Mouse (Mus musculus) CD4-positive, CD25-positive, alpha-beta regulatory T cell, adult 4 months (primary cell): ENCODE results near the gene Ramp2. TPM values are rescaled to one million over a fixed set of nuclear protein-coding genes. Genes with fewer than 3 reads are reported as not detected.

Source experiments
- ATAC-seq: one replicate; pipeline ENCODE4 v1.8.0; 2017
- polyA plus RNA-seq, 2 experiments: library from polyadenylated mRNA; unstranded; fragments of 100-300 nt; shearing (Covaris generic); gene quantifications; one replicate each; pipeline ENCODE4 v1.2.1; 2017

The Ramp2 gene
- polyA plus RNA-seq = not detected

GRCm38 (mm10) chr11:101245855-101246701 lies at the start of gene Ramp2:
TSS of gene Ramp2 (plus strand) at chr11:101246028.
- no peak for ATAC-seq

DNA sequence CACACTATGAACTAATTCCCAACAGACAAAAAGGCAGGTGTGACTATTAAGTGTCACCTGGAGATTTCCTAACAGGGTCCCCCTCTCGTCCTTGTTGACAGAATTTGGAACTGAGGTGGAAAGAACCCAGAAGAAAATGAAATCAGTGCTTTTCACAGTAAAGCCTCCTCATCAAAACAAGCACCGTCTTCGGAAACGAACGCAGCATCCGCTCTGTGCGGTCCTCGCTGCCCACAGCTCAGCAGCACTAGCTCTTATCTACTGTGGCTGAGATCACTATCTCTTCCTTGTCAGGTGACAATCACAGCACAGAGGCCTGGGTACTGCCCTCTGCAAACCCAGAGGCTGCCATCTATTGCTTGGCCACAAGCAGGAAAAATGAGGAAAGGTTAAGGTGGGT lies 49.7 kb upstream of the Ramp2 start:
- peak; percentile 29 for ATAC-seq

DNA sequence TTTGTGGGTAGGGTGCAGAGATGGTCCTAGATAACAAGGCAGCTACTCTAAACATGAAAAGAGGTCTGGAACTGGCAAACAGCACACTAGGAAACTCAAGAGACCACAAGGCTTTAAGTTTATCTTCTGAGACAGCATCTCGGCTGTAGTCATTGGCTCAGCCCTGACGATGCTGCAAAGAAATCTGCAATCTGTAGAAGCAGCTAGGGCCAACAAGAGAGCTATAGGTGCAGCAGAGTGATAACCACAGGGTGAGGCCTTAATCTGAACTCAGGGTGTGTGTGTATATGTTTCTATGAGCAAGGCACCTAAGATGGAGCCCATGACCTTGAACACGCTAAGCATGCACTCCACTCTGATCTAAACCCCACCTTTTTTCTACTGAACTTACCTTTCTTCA lies 46.3 kb upstream of the Ramp2 start:
- ATAC-seq = no peak

DNA sequence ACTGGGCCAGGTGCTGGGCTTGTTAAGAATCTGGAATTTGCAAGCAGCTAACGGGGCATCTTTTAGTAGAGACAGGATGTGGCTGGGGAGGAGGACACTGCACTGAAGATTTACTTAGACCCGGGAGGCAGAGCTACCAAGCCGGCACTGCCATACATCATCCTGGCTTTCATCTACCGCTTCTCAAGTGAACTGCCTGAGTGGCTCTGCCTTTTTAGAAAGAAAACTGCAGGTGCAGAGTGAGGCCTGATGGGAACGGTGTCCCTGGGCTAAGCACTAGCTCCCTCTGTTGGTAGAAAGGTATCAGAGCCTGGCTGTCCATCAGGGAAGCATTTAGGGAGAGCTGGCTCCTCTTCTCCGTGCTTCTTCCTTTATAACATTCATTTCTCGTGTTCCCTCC lies 44.8 kb upstream of the Ramp2 start:
- ATAC-seq = no peak

- peak; percentile 82 for ATAC-seq
Observed at GRCm38 (mm10) chr11:101211970-101212369, 33.9 kb upstream of the Ramp2 start.

DNA sequence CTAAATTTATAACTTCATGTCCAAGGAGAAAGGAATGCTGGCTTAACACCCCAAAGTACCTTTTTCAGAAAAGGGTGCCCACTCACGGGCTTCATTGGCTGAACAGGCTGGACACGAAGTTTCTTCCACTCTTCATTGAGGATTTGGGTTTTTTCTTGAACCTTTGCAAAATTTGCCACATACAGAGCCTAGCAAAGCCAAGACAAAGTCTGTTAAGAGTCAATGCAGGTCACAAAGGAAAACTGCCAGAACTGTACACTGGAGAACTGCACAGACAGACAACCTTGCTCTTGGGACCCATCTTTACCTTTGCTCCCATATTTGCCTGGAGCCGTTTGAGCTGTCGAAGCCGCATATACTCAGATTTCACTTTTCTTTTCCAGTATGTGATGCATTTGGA lies 28.9 kb upstream of the Ramp2 start:
- no peak for ATAC-seq

DNA sequence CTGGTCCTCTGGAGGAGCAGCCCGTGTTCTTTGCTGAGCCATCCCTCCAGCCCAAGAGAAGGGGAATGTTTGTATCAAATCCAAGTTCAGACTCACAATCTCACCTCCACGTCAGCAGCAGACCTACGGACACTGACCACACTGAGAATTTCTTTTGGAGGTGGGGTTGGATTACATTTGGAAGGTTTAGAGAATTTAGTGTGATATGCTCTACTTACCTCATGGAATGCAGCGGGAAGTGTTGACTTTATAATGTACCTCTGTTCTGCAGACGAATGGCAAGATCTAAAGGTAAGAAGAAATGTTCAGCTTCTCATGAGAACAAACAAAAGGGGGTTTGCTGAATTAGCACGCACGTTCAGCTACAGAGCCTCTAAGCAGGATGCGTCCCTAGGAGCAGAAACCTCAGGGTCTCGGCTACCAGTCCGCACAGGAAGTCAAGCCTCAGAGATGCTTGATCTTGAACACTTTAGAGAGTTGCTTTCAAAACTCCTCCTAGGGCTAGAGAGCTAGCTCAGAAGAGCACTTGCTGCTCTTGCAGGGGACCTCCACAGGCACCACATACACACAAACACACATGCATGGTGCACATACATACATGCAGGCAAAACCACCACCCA lies 27.3 kb upstream of the Ramp2 start:
- ATAC-seq = peak; percentile 26

DNA sequence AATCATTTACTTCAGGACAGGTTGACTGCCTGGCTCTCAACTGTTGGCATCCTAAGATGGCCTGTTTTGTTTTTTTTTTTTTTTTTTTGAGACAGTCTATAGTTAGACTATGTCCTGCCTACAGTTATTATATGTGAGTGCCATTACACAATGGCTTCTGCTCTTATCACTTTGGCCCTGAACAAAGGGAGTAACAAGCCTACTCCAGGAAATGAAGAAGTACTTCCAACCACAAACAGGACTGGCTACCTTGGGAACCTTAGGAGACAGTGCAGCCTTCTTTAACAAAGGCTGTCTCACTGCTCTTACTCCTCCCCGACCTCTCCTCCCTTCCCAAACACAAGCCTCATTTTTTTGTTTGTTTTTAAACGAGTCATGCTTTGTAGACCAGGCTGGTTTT lies 25.0 kb upstream of the Ramp2 start:
- ATAC-seq = no peak

DNA sequence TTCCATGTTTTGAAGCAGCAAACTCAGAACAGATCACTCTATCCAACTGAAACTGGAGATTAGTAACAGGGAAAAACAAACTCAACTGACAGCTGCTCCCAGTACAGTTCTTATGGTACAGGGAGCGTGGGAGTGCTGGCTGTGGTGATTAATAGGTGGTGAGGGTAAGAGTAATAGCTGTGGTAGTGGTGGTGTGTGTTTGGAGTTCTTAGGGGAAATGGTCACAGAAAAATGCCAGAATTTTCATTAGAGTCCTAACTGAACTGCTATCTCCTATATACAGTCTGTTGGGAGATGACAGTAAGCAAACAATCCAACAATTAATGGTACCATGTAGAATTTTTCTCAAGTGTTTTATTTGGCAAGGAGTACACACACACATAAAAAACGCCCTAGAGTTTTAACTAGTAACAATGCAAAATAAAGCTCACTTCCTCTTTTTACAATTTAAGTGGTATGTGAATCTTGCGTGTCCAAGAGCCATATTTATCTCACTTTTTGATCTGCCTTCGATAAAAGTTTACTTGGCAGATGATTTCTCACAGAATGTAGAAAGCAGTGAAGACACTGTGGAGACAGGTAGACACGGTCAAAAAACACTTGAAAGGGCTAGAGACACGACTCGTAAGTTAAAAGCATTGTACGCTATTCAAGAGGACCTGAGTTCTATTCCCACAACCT lies 24.4 kb upstream of the Ramp2 start:
- no peak for ATAC-seq

GRCm38 (mm10) chr11:101224337-101224736 lies 21.5 kb upstream of the Ramp2 start:
- no peak for ATAC-seq

- ATAC-seq = no peak
Observed at GRCm38 (mm10) chr11:101225331-101226064, 20.3 kb upstream of the Ramp2 start.

- peak; percentile 99 for ATAC-seq
Observed at GRCm38 (mm10) chr11:101226065-101226701, 19.6 kb upstream of the Ramp2 start, which contains the start of gene Ezh1. TSS of gene Ezh1 (minus strand) at chr11:101226463.

GRCm38 (mm10) chr11:101229361-101229900 lies 16.4 kb upstream of the Ramp2 start:
- ATAC-seq = no peak

GRCm38 (mm10) chr11:101230061-101230511 lies 15.7 kb upstream of the Ramp2 start:
- ATAC-seq = no peak

DNA sequence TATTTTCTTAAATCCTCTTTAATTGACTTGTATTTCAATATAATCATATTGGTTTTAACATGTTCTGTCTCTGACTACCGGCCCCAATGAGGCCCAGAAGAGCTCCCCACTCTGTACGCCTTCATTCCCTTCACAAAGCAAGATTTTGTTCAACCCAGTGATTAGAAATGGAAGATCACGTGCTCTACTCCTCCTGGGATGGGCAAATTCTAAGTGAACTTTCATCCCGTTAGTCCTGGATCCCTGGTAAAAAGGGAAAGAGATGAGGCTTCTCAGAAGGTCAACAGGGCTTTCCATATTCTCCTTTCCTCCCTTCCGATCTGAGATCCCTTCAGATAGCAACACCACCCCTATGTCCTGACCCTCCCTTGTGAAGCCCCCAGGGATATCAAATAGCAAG lies 15.3 kb upstream of the Ramp2 start:
- no peak for ATAC-seq

GRCm38 (mm10) chr11:101230991-101231871 lies 14.6 kb upstream of the Ramp2 start:
- ATAC-seq = no peak

- ATAC-seq = no peak
Observed at GRCm38 (mm10) chr11:101232010-101232839, 13.6 kb upstream of the Ramp2 start.

GRCm38 (mm10) chr11:101233240-101233639 lies 12.6 kb upstream of the Ramp2 start:
- ATAC-seq = no peak

DNA sequence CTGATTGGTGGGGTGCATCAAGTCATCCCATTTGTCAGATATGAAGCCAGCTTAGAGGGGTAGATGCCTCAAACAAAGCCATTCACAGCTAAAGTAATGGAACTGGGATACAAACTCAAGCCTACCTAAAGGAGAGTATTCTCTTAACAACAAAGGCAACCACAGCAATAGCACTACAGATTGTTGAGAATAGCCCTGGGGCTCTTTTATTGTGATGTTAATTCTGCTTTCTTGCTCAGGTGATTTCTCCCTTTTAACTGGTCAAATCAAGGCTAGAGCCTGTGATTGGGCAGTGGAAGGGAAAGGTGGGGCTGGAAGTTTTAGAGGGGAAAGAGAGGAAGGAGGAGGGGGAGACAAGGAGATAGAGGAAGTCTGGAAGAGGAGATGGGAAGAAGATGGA lies 11.7 kb upstream of the Ramp2 start:
- ATAC-seq = no peak

DNA sequence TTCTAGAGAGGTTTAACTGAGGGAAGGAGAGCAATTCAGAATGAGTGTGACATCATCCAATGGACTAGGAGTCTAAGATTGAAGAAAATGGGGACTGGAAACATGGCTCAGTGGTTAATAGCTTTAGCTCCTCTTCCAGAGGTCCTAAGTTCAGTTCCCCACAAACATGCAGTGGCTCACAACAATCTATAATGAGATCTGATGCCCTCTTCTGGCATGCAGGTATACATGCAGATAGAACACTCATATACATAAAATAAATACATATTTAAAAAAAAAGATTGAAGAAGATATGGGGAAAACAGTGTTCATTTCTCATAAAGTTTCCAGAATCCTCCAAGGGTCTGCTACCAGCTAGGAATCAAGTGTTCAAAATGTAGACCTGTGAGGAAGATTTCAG lies 10.4 kb upstream of the Ramp2 start:
- ATAC-seq = no peak
